Mouse (Mus musculus) lung, postnatal 0 days (tissue): Measurements from ENCODE around the gene Pax6. TPM values are rescaled to one million over a fixed set of nuclear protein-coding genes. Genes with fewer than 3 reads are reported as not detected.

Source experiments
- ATAC-seq: fragments of 200-750 bp; cut with Nextera tagmentation; 2 replicates; pipeline ENCODE4 v1.8.0; 2017; ENCODE audit warnings: moderate library complexity
- DNase-seq: peaks from one replicate; pipeline ENCODE4 v3.0.0-alpha.2; 2016; ENCODE audit warnings: low spot score
- H3K27ac ChIP-seq: fragments of 300-500 bp; sonication (generic); 2 replicates; pipeline ENCODE4 v1.5.1; 2014; ENCODE audit warnings: antibody characterized with exemption, mild to moderate bottlenecking, low read length, mixed read lengths
- H3K27me3 ChIP-seq: fragments of 300-500 bp; sonication (generic); replicated peaks from 2 replicates; pipeline ENCODE4 v1.6.1; 2014; ENCODE audit warnings: low read length, mixed read lengths; ENCODE audit not compliant: insufficient read depth
- H3K36me3 ChIP-seq: fragments of 300-500 bp; sonication (generic); 2 replicates; pipeline ENCODE4 v1.6.1; 2014; ENCODE audit warnings: low read length, mixed read lengths; ENCODE audit not compliant: insufficient read depth
- H3K4me1 ChIP-seq: fragments of 300-500 bp; sonication (generic); 2 replicates; pipeline ENCODE4 v1.6.1; 2014; ENCODE audit warnings: antibody characterized with exemption, low read depth, low read length, mixed read lengths; ENCODE audit not compliant: insufficient read depth
- H3K4me2 ChIP-seq: fragments of 300-500 bp; sonication (generic); replicated peaks from 2 replicates; pipeline ENCODE4 v1.6.1; 2014; ENCODE audit warnings: low read depth, mild to moderate bottlenecking, low read length, moderate library complexity, mixed read lengths
- H3K4me3 ChIP-seq: fragments of 300-500 bp; sonication (generic); 2 replicates; pipeline ENCODE4 v1.5.1; 2014; ENCODE audit warnings: low read depth, low read length
- H3K9ac ChIP-seq: fragments of 300-500 bp; sonication (generic); replicated peaks from 2 replicates; pipeline ENCODE4 v1.6.1; 2014; ENCODE audit warnings: low read depth, mild to moderate bottlenecking
- H3K9me3 ChIP-seq: fragments of 300-500 bp; sonication (generic); 2 replicates; pipeline ENCODE4 v1.6.1; 2016; ENCODE audit warnings: low read length, mixed read lengths
- CTCF ChIP-seq: IDR thresholded peaks from 2 replicates; pipeline ENCODE4 v1.5.1; 2016; ENCODE audit warnings: antibody characterized with exemption, mild to moderate bottlenecking
- EP300 ChIP-seq: IDR thresholded peaks from 2 replicates; pipeline ENCODE4 v1.6.1; 2016; ENCODE audit warnings: antibody characterized with exemption, mild to moderate bottlenecking, control low read depth
- WGBS: fragments of 180-500 bp; shearing (Covaris S2); extraction: QIAGEN DNeasy Blood & Tissue Kit; methylation state at CpG from one replicate; pipeline ENCODE4 v1.1.7; 2014; 5-methylcytosine and 5-hydroxymethylcytosine counted together
- polyA plus RNA-seq: library from polyadenylated mRNA; unstranded; fragments of >200 nt; fragmentation: Nextera tagmentation; extraction: Ambion mirVana; gene quantifications from 2 replicates; pipeline ENCODE4 v1.2.1, GENCODE M21; 2015

Gene Pax6
- polyA plus RNA-seq, 1 experiment from 2014 or later: not detected

GRCm38 (mm10) chr2:105660874-105661622, 7.7 kb upstream of the Pax6 start:
- no peak for TF ChIP-seq EP300
- no peak for TF ChIP-seq CTCF
- Histone ChIP-seq H3K4me1 (no peaks in the 10 kb centered on the region), H3K36me3 (no peaks in the 10 kb centered on the region), H3K4me2 (no peak overlapping the region), H3K4me3 (no peak overlapping the region), H3K27me3 (peaks cover 74% of the 10 kb centered on the region), H3K27ac (no peak overlapping the region), H3K9ac (no peak overlapping the region), H3K9me3 (no peaks in the 10 kb centered on the region)
- ATAC-seq: no peak
- WGBS: 1% methylated on average over 26 of the region's 26 CpGs
- DNase-seq: no peak

- H3K4me1 ChIP-seq: no peaks in the 10 kb centered on the region
- no peak overlapping the region for H3K9ac ChIP-seq
- DNase-seq (no peak), ATAC-seq (no peak)
- H3K27me3 ChIP-seq: peaks cover 74% of the 10 kb centered on the region
- TF ChIP-seq EP300 (no peak), CTCF (no peak)
- H3K27ac ChIP-seq: no peak overlapping the region
- no peaks in the 10 kb centered on the region for H3K9me3 ChIP-seq
- H3K4me3 ChIP-seq: no peak overlapping the region
- H3K36me3 ChIP-seq: no peaks in the 10 kb centered on the region
- 2% methylated on average over 18 of the region's 18 CpGs for WGBS
- H3K4me2 ChIP-seq: no peak overlapping the region
Measured at GRCm38 (mm10) chr2:105661623-105662066, 7.1 kb upstream of the Pax6 start.

GRCm38 (mm10) chr2:105662121-105662520, 6.6 kb upstream of the Pax6 start:
- 7% methylated on average over 16 of the region's 16 CpGs for WGBS
- no peak for ATAC-seq

GRCm38 (mm10) chr2:105662606-105663005, 6.1 kb upstream of the Pax6 start:
- TF ChIP-seq CTCF: no peak
- no peak for TF ChIP-seq EP300

More at GRCm38 (mm10) chr2:105662121-105662520, 6.6 kb upstream of the Pax6 start:
- H3K36me3 ChIP-seq: no peaks in the 10 kb centered on the region
- H3K9ac ChIP-seq: no peak overlapping the region
- H3K4me2 ChIP-seq: no peak overlapping the region
- H3K9me3 ChIP-seq: no peaks in the 10 kb centered on the region
- H3K27ac ChIP-seq: no peak overlapping the region
- H3K4me1 ChIP-seq: no peaks in the 10 kb centered on the region
- no peak overlapping the region for H3K4me3 ChIP-seq
- TF ChIP-seq EP300 (no peak), CTCF (no peak)
- DNase-seq: no peak
- peaks cover 78% of the 10 kb centered on the region for H3K27me3 ChIP-seq

GRCm38 (mm10) chr2:105663101-105663511, 5.6 kb upstream of the Pax6 start:
- Histone ChIP-seq H3K4me3 (no peak overlapping the region), H3K9ac (no peak overlapping the region), H3K27me3 (peaks cover 88% of the 10 kb centered on the region), H3K4me1 (no peaks in the 10 kb centered on the region), H3K9me3 (no peaks in the 10 kb centered on the region), H3K27ac (no peak overlapping the region), H3K36me3 (no peaks in the 10 kb centered on the region), H3K4me2 (no peak overlapping the region)
- DNase-seq (no peak), ATAC-seq (no peak)
- WGBS: under 1% methylated on average over 10 of the region's 10 CpGs
- TF ChIP-seq EP300 (no peak), CTCF (no peak)

More at GRCm38 (mm10) chr2:105662606-105663005, 6.1 kb upstream of the Pax6 start:
- H3K36me3 ChIP-seq: no peaks in the 10 kb centered on the region
- no peak overlapping the region for H3K27ac ChIP-seq
- no peak for DNase-seq
- no peak overlapping the region for H3K4me3 ChIP-seq
- no peaks in the 10 kb centered on the region for H3K9me3 ChIP-seq
- ATAC-seq: no peak
- no peak overlapping the region for H3K9ac ChIP-seq
- 3% methylated on average over 7 of the region's 7 CpGs for WGBS
- peaks cover 83% of the 10 kb centered on the region for H3K27me3 ChIP-seq
- H3K4me1 ChIP-seq: no peaks in the 10 kb centered on the region
- no peak overlapping the region for H3K4me2 ChIP-seq

- H3K4me3 ChIP-seq: no peak overlapping the region
- no peaks in the 10 kb centered on the region for H3K9me3 ChIP-seq
- ATAC-seq (no peak), DNase-seq (no peak)
- no peak for TF ChIP-seq CTCF
- no peak for TF ChIP-seq EP300
- no peak overlapping the region for H3K27ac ChIP-seq
- no peaks in the 10 kb centered on the region for H3K36me3 ChIP-seq
- WGBS: 11% methylated on average over 5 of the region's 5 CpGs
- H3K4me2 ChIP-seq: no peak overlapping the region
- no peaks in the 10 kb centered on the region for H3K4me1 ChIP-seq
- no peak overlapping the region for H3K9ac ChIP-seq
- peaks cover 88% of the 10 kb centered on the region for H3K27me3 ChIP-seq
Measured at GRCm38 (mm10) chr2:105664996-105665395, 3.7 kb upstream of the Pax6 start.
